Mouse (Mus musculus) liver, adult 2 months (tissue): Measurements from ENCODE around the gene Cmah. TPM values are rescaled to one million over a fixed set of nuclear protein-coding genes. Genes with fewer than 3 reads are reported as not detected.

Experiments used
- DNase-seq: peaks from one replicate; pipeline ENCODE4 v3.0.0-alpha.2; 2011; ENCODE audit warnings: low read depth, low spot score; ENCODE audit errors: extremely low read depth
- H3K27ac ChIP-seq: fragments of 200-500 bp; replicated peaks from 2 replicates; pipeline ENCODE4 v1.5.1; 2012; ENCODE audit warnings: low read depth, mild to moderate bottlenecking, control low read depth, inconsistent platforms, low read length; ENCODE audit not compliant: insufficient read depth
- H3K27me3 ChIP-seq: fragments of 200-500 bp; 2 replicates; pipeline ENCODE4 v1.6.1; 2012; ENCODE audit warnings: mild to moderate bottlenecking, moderate library complexity, low read length, inconsistent platforms; ENCODE audit not compliant: control insufficient read depth, insufficient read depth
- H3K36me3 ChIP-seq: fragments of 200-500 bp; 2 replicates; pipeline ENCODE4 v1.6.1; 2012; ENCODE audit warnings: low read length, inconsistent platforms; ENCODE audit not compliant: control insufficient read depth, insufficient read depth
- H3K4me1 ChIP-seq: fragments of 200-500 bp; 2 replicates; pipeline ENCODE4 v1.6.1; 2011; ENCODE audit warnings: low read length; ENCODE audit not compliant: control insufficient read depth, insufficient read depth
- H3K4me3 ChIP-seq: fragments of 200-500 bp; 2 replicates; pipeline ENCODE4 v1.5.1; 2011; ENCODE audit warnings: low read depth, mild to moderate bottlenecking, control low read depth, low read length, moderate library complexity; ENCODE audit not compliant: insufficient read depth
- H3K79me2 ChIP-seq: fragments of 200-500 bp; 2 replicates; pipeline ENCODE4 v1.6.1; 2012; ENCODE audit warnings: inconsistent platforms, mild to moderate bottlenecking, low read length, moderate library complexity; ENCODE audit not compliant: control insufficient read depth, insufficient read depth
- H3K9ac ChIP-seq: fragments of 200-500 bp; 2 replicates; pipeline ENCODE4 v1.6.1; 2012; ENCODE audit warnings: low read depth, mild to moderate bottlenecking, control low read depth, inconsistent platforms, low read length
- CTCF ChIP-seq: fragments of 200-500 bp; IDR thresholded peaks from 2 replicates; pipeline ENCODE4 v1.5.1; 2011; ENCODE audit warnings: low read depth, low read length, control low read depth
- POLR2A ChIP-seq: fragments of 200-500 bp; IDR thresholded peaks from 2 replicates; pipeline ENCODE4 v1.6.1; 2011; ENCODE audit warnings: low read length, control low read depth; ENCODE audit not compliant: insufficient read depth; ENCODE audit errors: extremely low read depth
- WGBS: fragments of 180-500 bp; shearing (Covaris S2); methylation state at CpG from one replicate; pipeline ENCODE4 v1.1.7; 2018; 5-methylcytosine and 5-hydroxymethylcytosine counted together
- polyA plus RNA-seq: library from polyadenylated mRNA; depleted of rRNA; stranded (reverse); fragments of >200 nt; gene quantifications from 2 replicates; pipeline ENCODE4 v1.2.3, GENCODE M21; 2012
- total RNA-seq: library from RNA; depleted of rRNA; stranded (reverse); fragments of >200 nt; gene quantifications from 2 replicates; pipeline ENCODE4 v1.2.3, GENCODE M21; 2014

The Cmah gene
- total and polyA plus RNA-seq, 2 experiments, result 11.8 to 49.3 TPM

DNA sequence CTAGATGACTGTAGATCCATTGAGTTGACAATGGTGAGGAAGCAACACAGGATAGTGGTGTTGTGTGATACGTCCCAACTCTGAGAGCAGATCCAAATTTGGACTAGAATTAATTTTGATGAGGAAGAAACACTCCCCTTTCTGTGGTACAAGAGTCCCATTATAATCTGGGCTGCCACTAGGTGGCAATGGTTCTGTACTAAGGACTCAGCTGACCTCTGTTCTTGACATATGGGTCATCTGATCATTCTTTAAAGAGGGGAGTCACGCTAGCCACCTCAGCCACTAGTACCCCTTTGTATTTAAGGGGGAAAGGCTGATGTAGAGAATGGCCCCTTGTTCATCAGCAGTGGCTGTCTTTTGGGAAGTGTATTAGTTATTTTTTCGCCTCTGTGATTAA lies 10.7 kb downstream of the Cmah start:
- peak overlapping the region; percentile 99 for H3K27ac ChIP-seq
- H3K4me3 ChIP-seq, result no peak overlapping the region

DNA sequence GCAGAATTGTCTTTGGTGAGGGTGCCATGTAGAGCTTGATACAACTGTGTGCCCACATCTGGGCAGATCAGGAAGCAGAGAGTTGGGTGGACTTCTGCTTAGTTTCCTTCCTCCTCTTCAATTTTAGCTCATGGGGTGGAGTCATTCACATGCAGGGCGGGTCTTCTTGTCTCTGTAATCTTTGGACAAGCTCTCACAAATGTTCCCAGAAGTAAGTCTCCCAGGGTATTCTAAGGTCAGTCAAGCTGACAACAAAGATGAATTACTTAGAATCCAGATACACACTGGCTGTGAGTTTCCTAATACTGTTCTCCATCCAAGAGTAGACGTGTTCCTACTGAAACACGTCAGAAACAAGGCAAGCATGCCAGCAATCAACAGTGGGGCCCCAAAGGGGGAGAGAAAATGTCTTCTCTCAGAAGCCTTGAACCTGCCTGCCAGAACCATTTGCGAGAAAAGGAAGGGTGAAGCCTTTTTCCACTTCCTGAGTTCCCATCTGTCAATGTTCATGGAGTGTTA lies 11.2 kb downstream of the Cmah start:
- Histone ChIP-seq H3K27me3 (no peaks in the 10 kb centered on the region), H3K4me1 (peaks cover 31% of the 10 kb centered on the region), H3K79me2 (peaks cover 21% of the 10 kb centered on the region; the same call in 1 of the 2 replicates), H3K4me3 (no peak overlapping the region), H3K36me3 (peaks cover 38% of the 10 kb centered on the region), H3K27ac (peak overlapping the region; percentile 99), H3K9ac (peak overlapping the region; percentile 69)
- WGBS, result under 1% methylated on average over 4 of the region's 4 CpGs
- TF ChIP-seq CTCF (no peak), POLR2A (no peak)
- DNase-seq, result peak; percentile 94

More for the DNA sequence above, 10.7 kb downstream of the Cmah start:
- WGBS, result 24% methylated on average over 3 of the region's 3 CpGs
- Histone ChIP-seq H3K27me3 (no peaks in the 10 kb centered on the region), H3K36me3 (peaks cover 40% of the 10 kb centered on the region), H3K9ac (peak overlapping the region; percentile 69), H3K4me1 (peaks cover 31% of the 10 kb centered on the region), H3K79me2 (peaks cover 25% of the 10 kb centered on the region; the same call in 1 of the 2 replicates)
- DNase-seq, result peak; percentile 77
- TF ChIP-seq POLR2A (no peak), CTCF (peak; percentile 32; the same call in 1 of the 2 replicates)

DNA sequence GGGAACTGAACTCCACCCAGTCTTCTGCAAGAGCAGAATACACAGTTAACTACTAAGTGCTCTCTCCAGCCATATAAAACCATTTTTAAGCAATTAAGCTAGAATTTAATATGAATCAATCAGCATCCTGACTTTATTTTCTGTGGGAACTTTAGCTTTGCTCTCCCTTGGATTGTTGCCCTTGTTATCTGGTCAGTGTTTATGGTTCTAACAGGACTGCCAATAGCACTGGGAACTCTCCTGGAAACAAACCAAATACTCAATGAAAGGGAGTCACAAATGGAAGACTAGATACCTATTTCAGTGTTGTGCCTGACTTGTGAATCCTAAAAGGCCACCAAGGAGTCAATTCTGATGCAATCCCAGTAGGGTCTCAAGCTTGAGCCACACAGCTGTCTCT lies 12.7 kb downstream of the Cmah start:
- H3K4me1 ChIP-seq, result peaks cover 27% of the 10 kb centered on the region
- no peak overlapping the region for H3K9ac ChIP-seq
- H3K36me3 ChIP-seq, result peaks cover 28% of the 10 kb centered on the region
- peaks cover 14% of the 10 kb centered on the region; the same call in 1 of the 2 replicates for H3K79me2 ChIP-seq
- peak overlapping the region; percentile 99 for H3K27ac ChIP-seq
- peak; percentile 87 for DNase-seq
- no peak for TF ChIP-seq CTCF
- TF ChIP-seq POLR2A, result no peak
- no peak overlapping the region for H3K4me3 ChIP-seq
- no peaks in the 10 kb centered on the region for H3K27me3 ChIP-seq

DNA sequence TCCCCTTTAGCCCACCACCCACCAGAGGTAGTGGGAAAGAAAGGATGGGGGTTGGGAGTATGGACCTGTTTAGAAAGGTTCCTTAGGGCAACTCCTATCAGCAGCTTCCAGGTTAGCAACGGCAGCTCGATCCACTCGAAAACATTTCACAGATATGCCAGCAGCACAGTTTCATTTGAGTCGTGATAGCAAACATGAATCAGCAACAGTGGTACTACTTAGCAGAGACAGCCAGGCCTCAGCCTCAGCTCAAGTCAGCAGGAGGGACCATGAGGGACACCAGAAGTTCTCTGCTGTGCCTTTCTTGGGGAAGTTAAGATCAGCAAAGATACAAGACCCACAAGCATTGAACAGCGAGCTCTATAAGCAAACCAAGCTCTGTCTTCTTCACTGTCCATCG lies 13.3 kb downstream of the Cmah start:
- no peaks in the 10 kb centered on the region for H3K27me3 ChIP-seq
- no peak for TF ChIP-seq POLR2A
- TF ChIP-seq CTCF, result no peak
- H3K9ac ChIP-seq, result peak overlapping the region; percentile 6; the same call in 1 of the 2 replicates
- H3K27ac ChIP-seq, result peak overlapping the region; percentile 76
- peaks cover 26% of the 10 kb centered on the region for H3K4me1 ChIP-seq
- peaks cover 14% of the 10 kb centered on the region; the same call in 1 of the 2 replicates for H3K79me2 ChIP-seq
- 68% methylated on average over 6 of the region's 6 CpGs for WGBS
- no peak overlapping the region for H3K4me3 ChIP-seq
- peaks cover 27% of the 10 kb centered on the region for H3K36me3 ChIP-seq
- DNase-seq, result no peak

DNA sequence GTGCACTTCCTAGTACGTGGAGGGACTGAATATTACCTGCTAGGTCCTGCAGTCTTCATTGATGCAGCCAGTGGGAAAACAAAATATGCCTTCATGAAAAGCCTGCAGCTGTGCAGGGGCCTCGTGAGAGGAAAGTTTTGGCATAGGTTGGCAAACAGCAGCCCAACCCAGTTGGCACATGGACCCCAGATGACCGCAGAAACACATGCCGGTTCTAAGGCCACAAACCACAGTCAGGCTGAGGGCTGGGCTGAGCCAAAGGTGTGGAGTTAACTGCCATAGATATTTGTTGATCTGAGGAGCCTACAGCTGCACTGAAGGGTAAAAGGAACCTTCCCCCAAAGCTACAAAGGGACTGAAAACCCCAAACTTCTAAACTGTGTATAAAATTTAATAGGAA lies 14.9 kb downstream of the Cmah start:
- Histone ChIP-seq H3K79me2 (peaks cover 14% of the 10 kb centered on the region; the same call in 1 of the 2 replicates), H3K4me1 (peaks cover 20% of the 10 kb centered on the region), H3K9ac (no peak overlapping the region), H3K27me3 (no peaks in the 10 kb centered on the region), H3K27ac (peak overlapping the region; percentile 42), H3K36me3 (peaks cover 24% of the 10 kb centered on the region), H3K4me3 (no peak overlapping the region)
- WGBS, result 70% methylated on average over 4 of the region's 4 CpGs
- TF ChIP-seq CTCF (no peak), POLR2A (no peak)
- DNase-seq, result no peak

DNA sequence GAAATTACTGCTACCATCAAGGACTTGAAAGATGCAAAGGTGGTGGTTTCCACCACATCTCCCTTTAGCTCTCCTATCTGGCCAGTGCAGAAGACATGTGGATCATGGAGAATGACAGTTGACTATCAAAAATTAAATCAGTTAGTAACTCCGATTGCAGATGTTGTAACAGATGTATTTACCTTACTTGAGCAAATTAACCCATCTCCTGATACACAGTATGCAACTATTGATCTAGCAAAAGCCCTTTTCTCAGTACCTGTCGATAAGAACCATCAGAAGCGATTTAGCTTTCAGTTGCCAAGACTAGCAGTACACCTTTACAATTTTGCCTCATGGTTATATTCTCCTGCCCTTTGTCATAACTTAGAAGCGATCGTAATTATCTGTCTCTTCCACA lies 25.8 kb downstream of the Cmah start:
- no peaks in the 10 kb centered on the region for H3K27me3 ChIP-seq
- peaks cover 31% of the 10 kb centered on the region for H3K4me1 ChIP-seq
- H3K9ac ChIP-seq, result no peak overlapping the region
- H3K4me3 ChIP-seq, result no peak overlapping the region
- H3K36me3 ChIP-seq, result peaks cover 4% of the 10 kb centered on the region; the same call in 1 of the 2 replicates
- DNase-seq, result peak; percentile 96
- TF ChIP-seq POLR2A, result no peak
- peak overlapping the region; percentile 96; the same call in 1 of the 2 replicates for H3K27ac ChIP-seq
- 25% methylated on average over 5 of the region's 5 CpGs for WGBS
- H3K79me2 ChIP-seq, result peaks cover 8% of the 10 kb centered on the region; the same call in 1 of the 2 replicates
